Mouse (Mus musculus): ENCODE data around the gene Mplkip.

The Mplkip gene

GRCm38 (mm10) chr13:17694911-17695699 lies at the start of gene Mplkip, which contains the start of gene Sugct:
TSS of gene Mplkip (plus strand) at chr13:17695192.
TSS of gene Sugct (minus strand) at chr13:17695553.
- DNase-seq (ENCODE audit: low read depth, low spot score): peak; percentile 100

GRCm38 (mm10) chr13:17667380-17667779 lies 27.6 kb upstream of the Mplkip start:
- no peak for DNase-seq (ENCODE audit: low read depth, low spot score)

GRCm38 (mm10) chr13:17671122-17671521 lies 23.9 kb upstream of the Mplkip start:
- DNase-seq (ENCODE audit: low read depth, low spot score): no peak

- DNase-seq (ENCODE audit: low read depth, low spot score): no peak
Observed at GRCm38 (mm10) chr13:17689461-17689860, 5.5 kb upstream of the Mplkip start.

- DNase-seq (ENCODE audit: low read depth, low spot score): no peak
Observed at GRCm38 (mm10) chr13:17690686-17691085, 4.3 kb upstream of the Mplkip start.

- no peak for DNase-seq (ENCODE audit: low read depth, low spot score)
Observed at GRCm38 (mm10) chr13:17691436-17691835, 3.6 kb upstream of the Mplkip start.

GRCm38 (mm10) chr13:17693816-17694215 lies 1.2 kb upstream of the Mplkip start:
- peak; percentile 14 for DNase-seq (ENCODE audit: low read depth, low spot score)

- peak; percentile 64 for DNase-seq (ENCODE audit: low read depth, low spot score)
Observed at GRCm38 (mm10) chr13:17694414-17694813, 578 bp upstream of the Mplkip start.

GRCm38 (mm10) chr13:17695898-17696580 lies 1.0 kb downstream of the Mplkip start:
- DNase-seq (ENCODE audit: low read depth, low spot score): no peak

- DNase-seq (ENCODE audit: low read depth, low spot score): peak; percentile 85
Observed at GRCm38 (mm10) chr13:17700090-17700715, 5.2 kb downstream of the Mplkip start.

GRCm38 (mm10) chr13:17701322-17701721 lies 6.3 kb downstream of the Mplkip start:
- no peak for DNase-seq (ENCODE audit: low read depth, low spot score)

GRCm38 (mm10) chr13:17702311-17702710 lies 7.3 kb downstream of the Mplkip start:
- no peak for DNase-seq (ENCODE audit: low read depth, low spot score)

GRCm38 (mm10) chr13:17705188-17705826 lies 10.3 kb downstream of the Mplkip start:
- no peak for DNase-seq (ENCODE audit: low read depth, low spot score)

GRCm38 (mm10) chr13:17708784-17709311 lies 13.9 kb downstream of the Mplkip start:
- DNase-seq (ENCODE audit: low read depth, low spot score): no peak

GRCm38 (mm10) chr13:17717357-17717756 lies 22.4 kb downstream of the Mplkip start:
- DNase-seq (ENCODE audit: low read depth, low spot score): no peak

GRCm38 (mm10) chr13:17727922-17728321 lies 32.9 kb downstream of the Mplkip start:
- no peak for DNase-seq (ENCODE audit: low read depth, low spot score)

GRCm38 (mm10) chr13:17728798-17729197 lies 33.8 kb downstream of the Mplkip start:
- no peak for DNase-seq (ENCODE audit: low read depth, low spot score)
